Mouse (Mus musculus) myocyte (in vitro differentiated cells): ENCODE measurements at regions not wholly inside any gene's neighbourhood (a gene's known extent, or its start where the extent isn't known, plus 50 kb on each side); places are given as distances from the start of the nearest gene placed in this dataset.

ENCODE experiments used
- H3K27me3 ChIP-seq: one replicate; pipeline ENCODE4 v1.6.1; 2011; ENCODE audit not compliant: control insufficient read depth, insufficient read depth, insufficient read length
- H3K36me3 ChIP-seq: one replicate; pipeline ENCODE4 v1.6.1; 2011; ENCODE audit not compliant: control insufficient read depth, insufficient read depth
- H3K4me2 ChIP-seq: one replicate; pipeline ENCODE4 v1.6.1; 2011; ENCODE audit warnings: low read depth, control low read depth
- H3K4me3 ChIP-seq: one replicate; pipeline ENCODE4 v1.5.1; 2011; ENCODE audit warnings: mild to moderate bottlenecking, control low read depth, moderate library complexity
- H3K79me2 ChIP-seq: one replicate; pipeline ENCODE4 v1.6.1; 2011; ENCODE audit not compliant: control insufficient read depth, insufficient read depth
- H3ac ChIP-seq: one replicate; pipeline ENCODE4 v1.6.1; 2011; ENCODE audit not compliant: control insufficient read depth, insufficient read length
- E2F4 ChIP-seq: IDR thresholded peaks from one replicate; pipeline ENCODE4 v1.6.1; 2011; ENCODE audit warnings: mild to moderate bottlenecking, control low read depth, moderate library complexity; ENCODE audit not compliant: insufficient read depth
- MYOD1 ChIP-seq, 3 experiments: IDR thresholded peaks; one replicate each; pipeline ENCODE4 v1.6.1; 2011; ENCODE audit warnings: control low read depth in 2 of 3, low read depth in 2 of 3, mild to moderate bottlenecking in 2 of 3, moderate library complexity in 1 of 3; ENCODE audit not compliant: insufficient read length in 2 of 3, control insufficient read depth in 1 of 3
- POLR2AphosphoS2 ChIP-seq: IDR thresholded peaks from one replicate; pipeline ENCODE4 v1.6.1; 2011; ENCODE audit warnings: low read depth, control low read depth; ENCODE audit not compliant: insufficient read length
- REST ChIP-seq: IDR thresholded peaks from one replicate; pipeline ENCODE4 v1.6.1; 2011; ENCODE audit warnings: mild to moderate bottlenecking, control low read depth, moderate library complexity; ENCODE audit not compliant: insufficient read depth, insufficient read length
- TCF12 ChIP-seq: IDR thresholded peaks from one replicate; pipeline ENCODE4 v1.6.1; 2011; ENCODE audit warnings: mild to moderate bottlenecking, control low read depth; ENCODE audit not compliant: poor library complexity, insufficient read depth, severe bottlenecking
- USF1 ChIP-seq: IDR thresholded peaks from one replicate; pipeline ENCODE4 v1.6.1; 2011; ENCODE audit warnings: low read depth, mild to moderate bottlenecking, control low read depth, moderate library complexity

DNA sequence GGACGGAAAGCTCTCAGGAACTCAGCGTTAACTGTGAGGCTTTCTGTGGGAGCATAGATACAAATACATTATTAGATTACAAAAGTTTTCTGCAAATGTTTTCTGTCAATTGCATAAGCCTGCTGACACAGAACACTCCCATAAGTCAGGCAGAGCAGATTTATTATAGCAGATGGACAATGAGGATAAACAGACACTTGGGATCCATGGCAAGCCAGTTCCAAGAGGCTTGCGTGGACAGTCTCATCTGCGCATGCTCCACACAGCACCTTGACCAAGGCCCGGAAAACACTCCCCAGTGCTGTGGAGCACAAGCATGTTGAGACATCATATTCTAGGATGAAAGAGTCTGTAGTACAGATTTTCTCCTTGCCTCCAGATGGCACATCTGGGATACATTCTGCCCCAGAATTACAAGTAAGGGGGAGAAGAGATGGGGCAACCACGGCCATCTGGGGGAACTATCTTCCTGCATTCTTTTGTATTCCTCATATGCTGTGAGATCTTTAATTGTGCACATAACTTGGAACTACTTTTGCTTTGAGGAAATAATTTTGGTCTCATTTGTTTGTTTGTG lies 62.7 kb upstream of the Kiz start:
- H3K4me2 ChIP-seq: peak overlapping the region; percentile 45
- no peaks in the 10 kb centered on the region for H3K27me3 ChIP-seq
- H3ac ChIP-seq: no peak overlapping the region
- H3K4me3 ChIP-seq: no peak overlapping the region
- TF ChIP-seq MYOD1 (IDR thresholded peaks at IDR 0.05; ENCODE audit: control insufficient read depth in 1 of 3, insufficient read length in 2 of 3, low read depth in 2 of 3) (no peak), POLR2AphosphoS2 (no peak)
- H3K79me2 ChIP-seq: no peaks in the 10 kb centered on the region
- no peaks in the 10 kb centered on the region for H3K36me3 ChIP-seq

DNA sequence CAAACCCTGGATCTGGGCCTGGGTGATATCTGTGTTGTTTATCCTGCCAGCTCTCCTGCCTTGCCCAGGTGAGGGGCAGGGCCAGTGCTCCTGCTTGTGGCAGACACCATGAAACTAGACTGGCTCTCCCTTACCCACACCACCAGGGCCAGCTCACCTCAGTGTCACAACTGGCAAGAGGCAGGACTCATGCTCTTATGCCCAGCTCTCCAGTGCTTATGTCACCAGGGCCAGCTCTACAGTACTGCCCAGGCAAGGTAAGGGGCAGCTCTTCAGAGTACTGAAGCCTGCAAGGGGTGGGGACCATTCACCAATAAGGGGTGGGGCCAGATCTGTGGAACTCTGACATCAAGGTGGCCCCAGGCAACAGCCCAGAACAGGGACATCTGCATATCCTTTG lies 52.7 kb upstream of the Kiz start:
- H3K4me2 ChIP-seq: no peak overlapping the region
- H3K4me3 ChIP-seq: no peak overlapping the region
- TF ChIP-seq E2F4 (no peak), USF1 (no peak), TCF12 (no peak), REST (no peak), POLR2AphosphoS2 (no peak)
- H3K36me3 ChIP-seq: no peaks in the 10 kb centered on the region
- no peaks in the 10 kb centered on the region for H3K27me3 ChIP-seq
- H3ac ChIP-seq: no peak overlapping the region
- no peaks in the 10 kb centered on the region for H3K79me2 ChIP-seq
